Mouse (Mus musculus): Measurements from ENCODE around the gene Grk5. TPM values are rescaled to one million over a fixed set of nuclear protein-coding genes. Genes with fewer than 3 reads are reported as not detected.

Grk5 gene
- total RNA-seq, 2 experiments from 2014 or later: 20.6 to 25.6 TPM

DNA sequence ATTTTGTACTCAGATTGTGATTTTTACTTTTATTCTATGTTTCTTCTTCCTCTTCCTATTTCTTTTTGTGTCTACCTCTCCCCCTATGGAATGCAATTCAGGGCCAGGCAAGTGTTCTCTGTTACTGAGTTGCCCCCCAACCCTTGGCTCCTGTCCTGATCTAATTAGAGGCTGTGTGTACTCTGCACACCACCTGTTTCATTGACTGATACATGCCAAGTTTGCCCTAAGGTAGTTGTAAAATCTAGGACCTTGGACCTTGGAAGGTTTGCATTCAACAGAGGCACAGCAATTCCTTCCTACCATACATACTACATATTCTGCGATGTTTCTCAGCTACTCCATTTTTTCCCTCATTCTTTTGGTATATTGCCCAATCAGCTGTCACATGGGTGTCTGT, 78.4 kb downstream of the Grk5 start:
- DNase-seq (ENCODE audit: low spot score): no peak

DNA sequence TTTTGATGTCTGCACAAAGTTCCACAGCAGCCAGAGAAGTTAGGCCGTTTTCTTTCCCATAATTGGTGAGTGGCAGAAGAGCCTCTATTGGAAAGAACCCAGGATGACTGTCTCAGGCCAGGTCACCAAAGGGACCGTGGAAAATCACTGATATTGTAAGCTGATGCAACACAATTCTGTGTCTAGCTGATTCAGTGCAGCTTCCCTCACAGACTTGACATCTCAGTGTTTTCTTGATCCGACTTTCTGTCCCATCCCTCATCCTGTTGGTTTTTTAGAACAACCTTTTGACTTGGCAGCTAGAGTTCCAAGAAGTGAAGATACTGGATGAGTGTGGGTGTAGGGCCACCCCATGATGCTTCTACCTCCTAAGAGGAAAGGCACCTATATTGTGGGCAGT, 80.9 kb downstream of the Grk5 start:
- DNase-seq (ENCODE audit: low spot score): no peak
- intact Hi-C loops (cut with DNase I): no loop called here

More for the DNA sequence above, 78.4 kb downstream of the Grk5 start:
- intact Hi-C loops (cut with DNase I): no loop called here

DNA sequence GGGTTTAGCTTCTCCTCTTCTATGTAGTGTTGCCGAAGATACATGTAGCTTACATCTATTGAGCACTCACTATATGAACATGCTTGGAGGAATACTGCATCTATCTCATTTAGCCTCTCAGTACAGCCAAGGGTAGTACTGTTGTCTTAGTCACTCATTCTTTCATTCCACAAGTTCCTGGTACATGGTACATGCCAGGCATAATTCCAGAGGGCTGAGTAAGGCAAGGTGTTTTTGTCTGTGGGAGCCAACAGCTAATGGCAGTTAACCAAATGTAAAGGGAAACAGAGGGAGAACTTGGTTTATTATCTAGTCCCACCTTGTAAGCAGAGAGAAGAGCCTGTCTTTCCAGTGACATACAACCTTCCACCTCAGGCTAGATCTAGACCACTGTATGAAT, 82.0 kb downstream of the Grk5 start:
- intact Hi-C loops (cut with DNase I): no loop called here
- DNase-seq (ENCODE audit: low spot score): no peak

DNA sequence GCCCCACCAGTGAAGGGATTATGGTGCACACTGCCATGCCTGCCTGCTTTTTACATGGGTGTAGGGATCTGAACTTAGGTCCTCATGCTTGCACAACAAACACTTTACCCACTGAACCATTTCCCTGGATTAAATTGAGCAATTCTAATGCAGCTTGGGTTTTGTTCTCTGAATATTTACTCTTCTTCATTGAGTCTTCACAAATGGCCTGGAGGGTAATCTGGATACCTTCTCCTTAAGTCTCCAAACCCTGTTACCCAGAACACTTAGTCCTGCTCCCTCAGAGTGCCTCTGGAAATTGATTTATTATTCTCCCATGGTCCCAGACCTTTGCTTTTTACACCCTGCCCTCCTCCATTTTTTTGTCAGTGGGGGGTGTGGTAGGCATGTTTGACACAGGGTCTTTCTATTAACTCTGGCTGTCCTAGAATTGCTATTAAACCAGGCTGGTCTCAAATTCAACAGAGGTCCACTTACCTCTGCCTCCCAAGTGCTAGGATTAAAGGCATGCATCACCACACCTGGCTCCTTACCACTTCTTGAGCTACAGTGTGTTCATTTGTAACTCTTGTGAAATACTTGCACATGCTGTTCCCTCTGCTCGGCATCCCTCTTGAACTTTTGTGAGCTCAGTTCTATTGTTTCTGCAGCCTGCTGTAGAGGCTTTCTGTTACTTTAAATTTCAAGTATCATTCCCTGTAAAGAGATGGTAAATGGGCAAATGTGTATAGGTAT, 82.9 kb downstream of the Grk5 start:
- intact Hi-C loops (cut with DNase I): no loop called here
- DNase-seq (ENCODE audit: low spot score): no peak

DNA sequence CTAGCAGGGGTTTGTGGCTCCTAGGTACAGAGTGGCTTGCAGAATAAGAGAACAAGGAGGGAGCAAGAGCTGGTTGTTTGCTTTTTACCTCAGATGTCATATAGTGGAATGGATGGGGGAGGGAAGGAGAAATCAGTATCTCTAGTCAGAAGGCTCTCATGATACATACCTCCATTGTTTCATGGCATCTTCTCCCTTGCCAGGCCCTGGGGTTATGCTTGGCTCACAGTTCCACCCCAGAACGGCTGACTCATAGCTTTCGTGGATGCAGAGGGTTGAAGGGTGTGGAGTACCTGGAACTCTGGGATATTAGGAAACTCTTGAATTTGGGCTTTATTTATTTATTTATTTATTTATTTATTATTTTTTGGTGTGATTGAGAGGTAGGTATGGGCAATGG, 84.0 kb downstream of the Grk5 start:
- intact Hi-C loops (cut with DNase I): no loop called here
- DNase-seq (ENCODE audit: low spot score): no peak

DNA sequence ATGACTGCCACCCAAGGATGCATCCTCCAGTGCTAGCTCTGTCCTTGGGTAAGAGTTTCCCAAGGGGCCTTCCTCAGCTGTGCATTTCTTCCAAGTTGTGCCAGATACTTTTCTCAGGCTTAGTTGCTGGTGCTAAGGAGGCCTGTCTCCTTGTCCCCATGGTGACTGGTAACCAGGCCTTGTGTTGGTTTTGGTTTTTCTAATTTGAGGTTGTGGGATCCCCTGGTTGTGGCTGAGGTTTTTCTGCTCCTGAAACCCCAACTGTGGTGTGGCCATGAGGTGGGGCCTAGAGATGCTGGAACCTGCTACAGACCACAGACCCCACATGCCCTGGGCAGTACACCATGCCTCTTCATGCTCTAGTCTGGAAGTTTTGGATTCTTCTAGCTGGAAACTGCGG, 90.0 kb downstream of the Grk5 start:
- no peak for DNase-seq (ENCODE audit: low spot score)
- intact Hi-C loops (cut with DNase I): no loop called here

- intact Hi-C loops (cut with DNase I): no loop called here
- no peak for DNase-seq (ENCODE audit: low spot score)
Observed at GRCm38 (mm10) chr19:60981391-60981790, 91.8 kb downstream of the Grk5 start.

GRCm38 (mm10) chr19:60981894-60982293, 92.3 kb downstream of the Grk5 start:
- intact Hi-C loops (cut with DNase I): no loop called here
- DNase-seq (ENCODE audit: low spot score): no peak

GRCm38 (mm10) chr19:60989766-60990165, 100.2 kb downstream of the Grk5 start:
- no peak for DNase-seq (ENCODE audit: low spot score)
- intact Hi-C loops (cut with DNase I): loop anchor here (5.0 kb wide), 1 partner anchor 97 kb away; no protein-coding TSS in a partner anchor

- intact Hi-C loops (cut with DNase I): loop anchor here (5.0 kb wide), 1 partner anchor 102 kb away; no protein-coding TSS in a partner anchor
- no peak for DNase-seq (ENCODE audit: low spot score)
Observed at GRCm38 (mm10) chr19:60994214-60994613, 104.7 kb downstream of the Grk5 start.

DNA sequence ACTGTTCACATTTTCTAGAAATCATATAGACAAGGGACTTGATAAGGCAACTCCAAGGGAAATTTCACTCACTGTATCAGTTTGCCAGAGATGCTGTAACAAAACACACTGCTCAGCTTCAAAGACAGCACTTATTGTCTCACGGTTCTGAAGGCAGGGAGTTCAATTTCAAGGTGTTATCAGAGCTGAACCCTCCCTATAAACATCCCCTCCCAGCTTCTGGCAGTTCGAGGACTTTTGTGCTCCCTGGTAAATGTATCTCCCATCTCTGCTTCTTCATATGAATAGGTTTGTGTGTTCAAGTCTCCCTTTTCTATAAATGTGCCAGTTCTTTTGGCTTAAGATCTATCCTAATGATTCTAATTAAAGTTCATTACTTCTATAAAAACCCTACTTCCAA, 105.3 kb downstream of the Grk5 start:
- intact Hi-C loops (cut with DNase I): loop anchor here (5.0 kb wide), 1 partner anchor 103 kb away; no protein-coding TSS in a partner anchor
- no peak for DNase-seq (ENCODE audit: low spot score)

- intact Hi-C loops (cut with DNase I): no loop called here
Observed at GRCm38 (mm10) chr19:60997784-60998183, 108.2 kb downstream of the Grk5 start.

DNA sequence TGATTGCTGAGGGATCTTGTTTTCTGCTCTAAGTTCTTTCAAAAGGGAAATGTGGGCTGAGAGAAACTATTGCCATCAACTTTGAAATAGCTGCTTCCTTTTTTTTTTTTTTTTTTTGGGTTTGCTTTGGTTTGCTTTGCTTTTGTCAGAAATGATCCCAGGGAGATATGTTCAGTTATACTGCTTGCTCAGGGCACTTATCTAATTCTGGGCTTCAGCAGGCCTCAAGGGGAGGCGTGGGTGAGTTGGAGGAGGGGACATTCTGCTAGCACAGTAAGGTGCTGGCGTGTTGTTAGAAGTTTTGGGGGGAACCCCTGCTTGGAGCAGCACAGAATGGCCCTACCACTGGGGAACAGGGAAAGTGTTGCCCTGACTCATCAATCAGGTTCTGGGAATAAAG, 110.1 kb downstream of the Grk5 start:
- no peak for DNase-seq (ENCODE audit: low spot score)
- intact Hi-C loops (cut with DNase I): no loop called here

More at GRCm38 (mm10) chr19:60997784-60998183, 108.2 kb downstream of the Grk5 start:
- no peak for DNase-seq (ENCODE audit: low spot score)

DNA sequence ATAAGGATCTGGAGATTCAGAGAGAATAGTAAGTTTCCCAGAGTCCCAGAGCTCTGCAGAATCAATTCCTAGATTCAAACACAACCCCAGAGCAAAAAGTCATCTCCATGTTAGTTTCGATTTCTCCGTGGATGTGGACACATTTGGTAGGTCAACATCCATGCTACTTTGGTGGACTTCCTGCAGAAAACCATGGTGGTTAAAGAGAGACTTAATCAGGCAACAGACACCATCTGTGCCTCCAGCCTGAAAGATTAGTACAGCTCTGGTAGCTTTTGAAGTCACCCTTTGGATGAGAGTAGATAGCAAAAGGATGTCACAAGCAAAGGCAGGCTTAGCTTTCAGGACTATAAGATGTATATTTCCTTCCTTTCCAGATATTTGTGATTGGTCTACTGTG, 111.4 kb downstream of the Grk5 start:
- intact Hi-C loops (cut with DNase I): no loop called here
- no peak for DNase-seq (ENCODE audit: low spot score)

DNA sequence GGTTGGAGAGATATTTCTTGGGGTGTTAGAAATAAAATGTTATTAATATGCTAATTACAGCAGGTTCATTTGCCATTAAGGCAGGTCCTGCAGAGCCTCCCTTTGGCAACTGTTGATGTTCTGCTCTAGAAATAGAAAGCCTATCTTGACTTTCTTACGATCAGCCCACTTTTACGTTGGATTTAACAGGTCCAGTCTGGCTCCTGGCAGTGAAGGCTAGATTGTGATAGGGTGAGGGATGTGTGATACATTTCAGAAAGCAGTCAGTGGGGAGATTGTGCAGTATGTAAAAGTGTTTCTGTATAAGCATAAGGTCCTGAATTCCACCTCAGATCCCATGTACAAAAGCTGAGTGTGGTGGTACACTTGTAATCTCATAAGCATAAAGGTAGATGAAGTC, 119.7 kb downstream of the Grk5 start:
- no peak for DNase-seq (ENCODE audit: low spot score)
- intact Hi-C loops (cut with DNase I): no loop called here

- intact Hi-C loops (cut with DNase I): loop anchor here (5.0 kb wide), 1 partner anchor 45 kb away; no protein-coding TSS in a partner anchor
- no peak for DNase-seq (ENCODE audit: low spot score)
Observed at GRCm38 (mm10) chr19:61017477-61018266, 128.1 kb downstream of the Grk5 start.

- no peak for DNase-seq (ENCODE audit: low spot score)
- intact Hi-C loops (cut with DNase I): no loop called here
Observed at GRCm38 (mm10) chr19:61021502-61021901, 132.0 kb downstream of the Grk5 start.

DNA sequence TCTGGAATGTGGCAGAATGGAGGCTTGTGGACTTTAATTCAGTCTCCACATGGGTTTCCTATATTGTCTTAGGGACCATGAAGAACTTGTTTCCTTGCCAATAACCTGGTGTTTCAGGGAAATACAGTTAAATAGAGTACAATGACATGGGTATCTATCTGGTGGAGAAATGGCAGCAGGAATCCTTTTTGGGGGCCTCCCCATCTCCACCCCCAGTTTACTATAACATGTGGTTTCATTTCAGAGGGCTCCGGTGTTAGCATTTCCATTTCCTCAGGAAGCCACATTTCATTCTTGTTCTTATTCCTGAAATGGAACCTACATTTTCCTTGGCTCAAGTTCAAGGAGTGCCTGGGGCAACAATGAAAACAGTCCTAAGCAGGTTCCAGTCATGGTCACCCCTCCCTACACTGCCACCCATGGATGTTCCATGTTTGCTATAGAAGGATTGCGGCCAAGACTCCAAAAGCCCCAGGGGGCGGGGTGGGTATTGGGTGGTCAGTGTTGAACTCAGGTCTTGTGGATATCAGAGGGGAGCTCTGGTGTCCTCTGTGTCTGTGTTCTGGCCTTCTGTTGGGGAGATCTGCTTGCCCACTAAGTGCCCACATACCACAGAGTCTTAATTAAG, 132.5 kb downstream of the Grk5 start:
- intact Hi-C loops (cut with DNase I): loop anchor here (2.0 kb wide), 1 partner anchor 67 kb away; no protein-coding TSS in a partner anchor
- DNase-seq (ENCODE audit: low spot score): no peak

GRCm38 (mm10) chr19:61031570-61031969, 142.0 kb downstream of the Grk5 start:
- no peak for DNase-seq (ENCODE audit: low spot score)
- intact Hi-C loops (cut with DNase I): no loop called here

- intact Hi-C loops (cut with DNase I): no loop called here
- no peak for DNase-seq (ENCODE audit: low spot score)
Observed at GRCm38 (mm10) chr19:61039151-61039550, 149.6 kb downstream of the Grk5 start.

DNA sequence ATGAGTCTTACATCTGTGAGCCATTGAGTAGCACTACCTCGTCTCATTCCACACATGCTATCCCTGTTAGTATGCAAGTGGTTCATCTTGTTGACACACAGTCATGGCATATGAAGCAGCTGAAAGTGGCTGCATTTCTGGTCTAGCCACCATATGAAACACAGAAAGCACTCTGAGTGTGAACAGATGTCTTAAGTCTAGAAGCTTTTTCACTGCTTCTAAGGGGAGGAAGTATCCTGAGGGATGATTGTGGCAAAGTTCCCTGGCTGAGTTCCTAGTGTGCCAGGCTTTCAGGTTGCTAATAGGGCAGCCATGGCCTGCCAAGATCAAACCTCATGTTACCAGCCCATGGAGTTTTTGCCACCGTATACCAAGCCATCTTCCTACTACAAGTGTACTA, 159.1 kb downstream of the Grk5 start:
- no peak for DNase-seq (ENCODE audit: low spot score)
- intact Hi-C loops (cut with DNase I): no loop called here

All from heart, postnatal 25 days (tissue).